Mouse (Mus musculus) bone marrow, adult 2 months (tissue): ENCODE data around the gene Ybx1. TPM values are rescaled to one million over a fixed set of nuclear protein-coding genes. Genes with fewer than 3 reads are reported as not detected.

ENCODE experiments used
- H3K27ac ChIP-seq: fragments of 200-500 bp; 2 replicates; pipeline ENCODE4 v1.5.1; 2012; ENCODE audit warnings: low read depth, mild to moderate bottlenecking, control low read depth, inconsistent platforms, low read length; ENCODE audit not compliant: control insufficient read depth, poor library complexity, insufficient read depth
- H3K4me1 ChIP-seq: fragments of 200-500 bp; 2 replicates; pipeline ENCODE4 v1.6.1; 2011; ENCODE audit warnings: low read length; ENCODE audit not compliant: control insufficient read depth, insufficient read depth
- H3K4me3 ChIP-seq: fragments of 200-500 bp; replicated peaks from 2 replicates; pipeline ENCODE3; 2011; ENCODE audit warnings: mild to moderate bottlenecking, low read depth, low read length, control low read depth; ENCODE audit not compliant: control insufficient read depth
- CTCF ChIP-seq: fragments of 200-500 bp; IDR thresholded peaks from 2 replicates; pipeline ENCODE4 v1.5.1; 2011; ENCODE audit warnings: low read length, control low read depth; ENCODE audit not compliant: control insufficient read depth, insufficient read depth
- POLR2A ChIP-seq: fragments of 200-500 bp; IDR thresholded peaks from 2 replicates; pipeline ENCODE4 v1.6.1; 2011; ENCODE audit warnings: low read depth, mild to moderate bottlenecking, control low read depth, low read length, borderline replicate concordance; ENCODE audit not compliant: control insufficient read depth
- WGBS: fragments of 180-500 bp; shearing (Covaris S2); methylation state at CpG from one replicate; pipeline ENCODE4 v1.1.7; 2018; 5-methylcytosine and 5-hydroxymethylcytosine counted together
- polyA plus RNA-seq: library from polyadenylated mRNA; stranded (reverse); fragments of >200 nt; gene quantifications from 2 replicates; pipeline ENCODE4 v1.2.4, GENCODE M21; 2011; ENCODE audit warnings: low replicate concordance; ENCODE audit not compliant: missing spikeins, insufficient read depth, insufficient read length

Gene Ybx1
- 212 and 389 TPM in 2 replicates for polyA plus RNA-seq

- under 1% methylated on average over 61 of the region's 61 CpGs for WGBS
- TF ChIP-seq CTCF: no peak
- TF ChIP-seq POLR2A: peak; percentile 94
- Histone ChIP-seq H3K27ac (peak within 1 kb of the TSS; percentile 88), H3K4me3 (peak within 1 kb of the TSS; percentile 85), H3K4me1 (no peaks in the 10 kb centered on the region; the same call in 1 of the 2 replicates)
These were observed at the start of gene Ybx1 for GRCm38 (mm10) chr4:119294415-119295133. Gene Ybx1 (minus strand): TSS chr4:119294604.

- TF ChIP-seq POLR2A: no peak
- TF ChIP-seq CTCF: peak; percentile 37; the same call in 1 of the 2 replicates
- no peak overlapping the region for H3K4me3 ChIP-seq
- H3K4me1 ChIP-seq: no peaks in the 10 kb centered on the region
- H3K27ac ChIP-seq: no peak overlapping the region
- 14% methylated on average over 10 of the region's 10 CpGs for WGBS
These were observed 44.5 kb upstream of the Ybx1 start for GRCm38 (mm10) chr4:119338861-119339361.

GRCm38 (mm10) chr4:119338422-119338821 is 44.0 kb upstream of the Ybx1 start:
- no peak for TF ChIP-seq CTCF
- TF ChIP-seq POLR2A: no peak
- WGBS: 71% methylated on average over 4 of the region's 4 CpGs

GRCm38 (mm10) chr4:119333487-119333886 is 39.1 kb upstream of the Ybx1 start:
- TF ChIP-seq CTCF (no peak), POLR2A (no peak)
- H3K4me1 ChIP-seq: no peaks in the 10 kb centered on the region
- H3K4me3 ChIP-seq: no peak overlapping the region
- no peak overlapping the region for H3K27ac ChIP-seq
- 80% methylated on average over 6 of the region's 6 CpGs for WGBS

More at GRCm38 (mm10) chr4:119338422-119338821, 44.0 kb upstream of the Ybx1 start:
- Histone ChIP-seq H3K4me1 (no peaks in the 10 kb centered on the region), H3K4me3 (no peak overlapping the region), H3K27ac (no peak overlapping the region)

- no peak overlapping the region for H3K4me3 ChIP-seq
- no peaks in the 10 kb centered on the region; the same call in 1 of the 2 replicates for H3K4me1 ChIP-seq
- WGBS: 42% methylated on average over 10 of the region's 10 CpGs
- TF ChIP-seq CTCF: no peak
- TF ChIP-seq POLR2A: no peak
- H3K27ac ChIP-seq: no peak overlapping the region; the same call in 1 of the 2 replicates
These were observed 26.6 kb upstream of the Ybx1 start for GRCm38 (mm10) chr4:119320896-119321550.

- TF ChIP-seq POLR2A (peak; percentile 77; the same call in 1 of the 2 replicates), CTCF (no peak)
- WGBS: under 1% methylated on average over 44 of the region's 44 CpGs
- H3K4me3 ChIP-seq: peak within 1 kb of the TSS; percentile 77
These were observed 25.9 kb upstream of the Ybx1 start, which contains the start of gene Ppih for GRCm38 (mm10) chr4:119320131-119320830. Gene Ppih (minus strand): TSS chr4:119320546.

GRCm38 (mm10) chr4:119313756-119314155 is 19.4 kb upstream of the Ybx1 start:
- Histone ChIP-seq H3K4me1 (no peaks in the 10 kb centered on the region), H3K4me3 (no peak overlapping the region), H3K27ac (no peak overlapping the region)
- TF ChIP-seq POLR2A (no peak), CTCF (no peak)
- WGBS: 48% methylated on average over 1 of the region's 1 CpGs

More at GRCm38 (mm10) chr4:119320131-119320830, 25.9 kb upstream of the Ybx1 start, which contains the start of gene Ppih:
- no peak within 1 kb of the TSS; the same call in 1 of the 2 replicates for H3K27ac ChIP-seq
- H3K4me1 ChIP-seq: no peaks in the 10 kb centered on the region; the same call in 1 of the 2 replicates
